Mouse (Mus musculus) small intestine, adult 2 months (tissue): ENCODE data around the gene Syp.

Source experiments
- CTCF ChIP-seq: fragments of 200-500 bp; IDR thresholded peaks from 2 replicates; pipeline ENCODE4 v1.5.1; 2012; ENCODE audit warnings: low read depth, mild to moderate bottlenecking, control low read depth, inconsistent platforms, low read length, moderate library complexity, mixed read lengths; ENCODE audit not compliant: insufficient replicate concordance, insufficient read length; ENCODE audit errors: extremely low read depth
- POLR2A ChIP-seq: fragments of 200-500 bp; IDR thresholded peaks from 2 replicates; pipeline ENCODE4 v1.6.1; 2012; ENCODE audit warnings: low read depth, mild to moderate bottlenecking, control low read depth, inconsistent platforms, low read length, moderate library complexity

GRCm38 (mm10) chrX:7670921-7671623 is 32.8 kb downstream of the Syp start, which contains the start of gene Plp2:
- TF ChIP-seq CTCF (no peak), POLR2A (no peak)
